Mouse (Mus musculus) spleen, adult 2 months (tissue): ENCODE results near the gene Rap1gap.

ENCODE experiments used
- CTCF ChIP-seq: fragments of 200-500 bp; IDR thresholded peaks from 2 replicates; pipeline ENCODE4 v1.5.1; 2011; ENCODE audit warnings: mild to moderate bottlenecking, inconsistent platforms; ENCODE audit not compliant: insufficient read depth, insufficient read length, insufficient replicate concordance; ENCODE audit errors: extremely low read depth
- POLR2A ChIP-seq: fragments of 200-500 bp; IDR thresholded peaks from 2 replicates; pipeline ENCODE4 v1.6.1; 2011; ENCODE audit warnings: low read depth, low read length, inconsistent platforms

GRCm38 (mm10) chr4:137665791-137666190 lies 1.3 kb downstream of the Rap1gap start:
- TF ChIP-seq POLR2A (no peak), CTCF (no peak)
